Mouse (Mus musculus): ENCODE data around the gene Ern1. TPM values are rescaled to one million over a fixed set of nuclear protein-coding genes. Genes with fewer than 3 reads are reported as not detected.

Gene Ern1
- polyA plus RNA-seq, 1 experiment from 2014 or later = 5.4 TPM

- H3K9ac ChIP-seq (replicated peaks; ENCODE audit: low read depth) = peak overlapping the region; percentile 84
- DNase-seq (ENCODE audit: low spot score) = peak; percentile 63
These were observed 553 bp downstream of the Ern1 start for GRCm38 (mm10) chr11:106486866-106487732.

GRCm38 (mm10) chr11:106486042-106486865, 1.4 kb downstream of the Ern1 start:
- DNase-seq (ENCODE audit: low spot score) = no peak
- Histone ChIP-seq H3K4me2 (replicated peaks; ENCODE audit: low read depth, low read length) (peak overlapping the region; percentile 73), H3K27ac (ENCODE audit: low read length) (no peak overlapping the region), H3K4me3 (ENCODE audit: low read depth, low read length) (peak overlapping the region; percentile 94), H3K27me3 (replicated peaks; ENCODE audit: insufficient read depth, low read length) (no peaks in the 10 kb centered on the region), H3K9ac (replicated peaks; ENCODE audit: low read depth) (peak overlapping the region; percentile 84; the same call in 1 of the 2 replicates), H3K36me3 (ENCODE audit: insufficient read depth, low read length) (no peaks in the 10 kb centered on the region), H3K4me1 (ENCODE audit: insufficient read depth, low read depth, low read length) (peaks cover 8% of the 10 kb centered on the region), H3K9me3 (ENCODE audit: low read length) (no peaks in the 10 kb centered on the region)
- 15% methylated on average over 16 of the region's 16 CpGs for WGBS
- no peak for TF ChIP-seq EP300 (IDR thresholded peaks at IDR 0.05)
- TF ChIP-seq CTCF (IDR thresholded peaks at IDR 0.05) = no peak
- no peak for ATAC-seq

More at GRCm38 (mm10) chr11:106486866-106487732, 553 bp downstream of the Ern1 start:
- Histone ChIP-seq H3K4me3 (ENCODE audit: low read depth, low read length) (peak overlapping the region; percentile 94), H3K4me1 (ENCODE audit: insufficient read depth, low read depth, low read length) (peaks cover 8% of the 10 kb centered on the region), H3K9me3 (ENCODE audit: low read length) (no peaks in the 10 kb centered on the region), H3K27ac (ENCODE audit: low read length) (peak overlapping the region; percentile 98), H3K36me3 (ENCODE audit: insufficient read depth, low read length) (no peaks in the 10 kb centered on the region), H3K27me3 (replicated peaks; ENCODE audit: insufficient read depth, low read length) (no peaks in the 10 kb centered on the region), H3K4me2 (replicated peaks; ENCODE audit: low read depth, low read length) (peak overlapping the region; percentile 73)
- ATAC-seq = peak; percentile 78
- WGBS = under 1% methylated on average over 45 of the region's 86 CpGs
- TF ChIP-seq EP300 (IDR thresholded peaks at IDR 0.05) = no peak
- peak; percentile 19; the same call in 1 of the 2 replicates for TF ChIP-seq CTCF (IDR thresholded peaks at IDR 0.05)

- no peak overlapping the region for H3K27ac ChIP-seq (ENCODE audit: low read length)
- no peaks in the 10 kb centered on the region for H3K27me3 ChIP-seq (replicated peaks; ENCODE audit: insufficient read depth, low read length)
- no peaks in the 10 kb centered on the region for H3K9me3 ChIP-seq (ENCODE audit: low read length)
- no peak for DNase-seq (ENCODE audit: low spot score)
- 75% methylated on average over 4 of the region's 4 CpGs for WGBS
- no peaks in the 10 kb centered on the region for H3K36me3 ChIP-seq (ENCODE audit: insufficient read depth, low read length)
- H3K4me2 ChIP-seq (replicated peaks; ENCODE audit: low read depth, low read length) = peak overlapping the region; percentile 73
- 0 out of 2 replicates have a peak overlapping the region, but pooled peaks have one; percentile 16 for H3K9ac ChIP-seq (replicated peaks; ENCODE audit: low read depth)
- TF ChIP-seq CTCF (IDR thresholded peaks at IDR 0.05) (no peak), EP300 (IDR thresholded peaks at IDR 0.05) (no peak)
- ATAC-seq = no peak
- peak overlapping the region; percentile 94; the same call in 1 of the 2 replicates for H3K4me3 ChIP-seq (ENCODE audit: low read depth, low read length)
- H3K4me1 ChIP-seq (ENCODE audit: insufficient read depth, low read depth, low read length) = peaks cover 8% of the 10 kb centered on the region
These were observed 2.0 kb downstream of the Ern1 start for GRCm38 (mm10) chr11:106485611-106486010.

- no peak overlapping the region for H3K4me2 ChIP-seq (replicated peaks; ENCODE audit: low read depth, low read length)
- 76% methylated on average over 4 of the region's 4 CpGs for WGBS
- H3K4me3 ChIP-seq (ENCODE audit: low read depth, low read length) = no peak overlapping the region
- no peaks in the 10 kb centered on the region for H3K9me3 ChIP-seq (ENCODE audit: low read length)
- ATAC-seq (no peak), DNase-seq (ENCODE audit: low spot score) (no peak)
- H3K27me3 ChIP-seq (replicated peaks; ENCODE audit: insufficient read depth, low read length) = no peaks in the 10 kb centered on the region
- H3K27ac ChIP-seq (ENCODE audit: low read length) = no peak overlapping the region
- H3K4me1 ChIP-seq (ENCODE audit: insufficient read depth, low read depth, low read length) = peaks cover 11% of the 10 kb centered on the region
- no peaks in the 10 kb centered on the region for H3K36me3 ChIP-seq (ENCODE audit: insufficient read depth, low read length)
- TF ChIP-seq CTCF (IDR thresholded peaks at IDR 0.05) (no peak), EP300 (IDR thresholded peaks at IDR 0.05) (no peak)
- no peak overlapping the region for H3K9ac ChIP-seq (replicated peaks; ENCODE audit: low read depth)
These were observed 2.8 kb downstream of the Ern1 start for GRCm38 (mm10) chr11:106484875-106485274.

- TF ChIP-seq CTCF (IDR thresholded peaks at IDR 0.05) (no peak), EP300 (IDR thresholded peaks at IDR 0.05) (no peak)
- Histone ChIP-seq H3K9ac (replicated peaks; ENCODE audit: low read depth) (no peak overlapping the region), H3K27ac (ENCODE audit: low read length) (no peak overlapping the region), H3K4me2 (replicated peaks; ENCODE audit: low read depth, low read length) (no peak overlapping the region), H3K4me1 (ENCODE audit: insufficient read depth, low read depth, low read length) (peaks cover 11% of the 10 kb centered on the region), H3K36me3 (ENCODE audit: insufficient read depth, low read length) (no peaks in the 10 kb centered on the region), H3K4me3 (ENCODE audit: low read depth, low read length) (no peak overlapping the region), H3K9me3 (ENCODE audit: low read length) (no peaks in the 10 kb centered on the region), H3K27me3 (replicated peaks; ENCODE audit: insufficient read depth, low read length) (no peaks in the 10 kb centered on the region)
- 77% methylated on average over 8 of the region's 8 CpGs for WGBS
- DNase-seq (ENCODE audit: low spot score) (no peak), ATAC-seq (no peak)
These were observed 4.8 kb downstream of the Ern1 start for GRCm38 (mm10) chr11:106482867-106483266.

GRCm38 (mm10) chr11:106481651-106482050, 6.0 kb downstream of the Ern1 start:
- H3K36me3 ChIP-seq (ENCODE audit: insufficient read depth, low read length) = no peaks in the 10 kb centered on the region
- no peaks in the 10 kb centered on the region for H3K27me3 ChIP-seq (replicated peaks; ENCODE audit: insufficient read depth, low read length)
- DNase-seq (ENCODE audit: low spot score) (no peak), ATAC-seq (no peak)
- H3K27ac ChIP-seq (ENCODE audit: low read length) = no peak overlapping the region
- 55% methylated on average over 4 of the region's 4 CpGs for WGBS
- no peak overlapping the region for H3K4me2 ChIP-seq (replicated peaks; ENCODE audit: low read depth, low read length)
- no peak overlapping the region for H3K4me3 ChIP-seq (ENCODE audit: low read depth, low read length)
- TF ChIP-seq EP300 (IDR thresholded peaks at IDR 0.05) = no peak
- no peak for TF ChIP-seq CTCF (IDR thresholded peaks at IDR 0.05)
- H3K9me3 ChIP-seq (ENCODE audit: low read length) = no peaks in the 10 kb centered on the region
- H3K4me1 ChIP-seq (ENCODE audit: insufficient read depth, low read depth, low read length) = peaks cover 11% of the 10 kb centered on the region
- H3K9ac ChIP-seq (replicated peaks; ENCODE audit: low read depth) = no peak overlapping the region
